Mouse (Mus musculus): ENCODE measurements around the gene Myl10. TPM values are rescaled to one million over a fixed set of nuclear protein-coding genes. Genes with fewer than 3 reads are reported as not detected.

The Myl10 gene
- polyA plus RNA-seq, 1 experiment from 2014 or later: not detected

DNA sequence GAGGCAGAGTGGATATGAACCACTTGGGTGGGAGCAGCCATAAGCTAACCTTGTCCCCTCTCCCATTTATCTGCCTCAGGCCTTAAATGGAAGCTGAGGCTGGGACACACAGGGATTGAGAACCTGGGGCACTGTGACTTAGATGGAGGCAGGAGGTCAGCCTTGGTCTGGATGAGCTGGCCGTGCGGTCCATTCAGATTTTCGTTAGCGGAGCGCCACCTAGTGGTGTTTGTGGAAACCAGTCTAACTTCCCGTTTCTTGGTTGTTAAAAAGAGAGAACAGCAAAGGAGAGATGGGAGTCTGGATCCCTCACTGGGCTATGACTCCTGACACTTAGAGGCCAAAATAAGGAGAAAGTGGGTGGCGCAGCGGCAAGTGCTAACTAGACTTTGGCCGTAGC, 28.4 kb upstream of the Myl10 start:
- WGBS: 5% methylated on average over 9 of the region's 9 CpGs
- no peak for ATAC-seq (replicated peaks; ENCODE audit: low FRiP score, low TSS enrichment, low read depth)
- H3K4me2 ChIP-seq (ENCODE audit: low read length): no peak overlapping the region

DNA sequence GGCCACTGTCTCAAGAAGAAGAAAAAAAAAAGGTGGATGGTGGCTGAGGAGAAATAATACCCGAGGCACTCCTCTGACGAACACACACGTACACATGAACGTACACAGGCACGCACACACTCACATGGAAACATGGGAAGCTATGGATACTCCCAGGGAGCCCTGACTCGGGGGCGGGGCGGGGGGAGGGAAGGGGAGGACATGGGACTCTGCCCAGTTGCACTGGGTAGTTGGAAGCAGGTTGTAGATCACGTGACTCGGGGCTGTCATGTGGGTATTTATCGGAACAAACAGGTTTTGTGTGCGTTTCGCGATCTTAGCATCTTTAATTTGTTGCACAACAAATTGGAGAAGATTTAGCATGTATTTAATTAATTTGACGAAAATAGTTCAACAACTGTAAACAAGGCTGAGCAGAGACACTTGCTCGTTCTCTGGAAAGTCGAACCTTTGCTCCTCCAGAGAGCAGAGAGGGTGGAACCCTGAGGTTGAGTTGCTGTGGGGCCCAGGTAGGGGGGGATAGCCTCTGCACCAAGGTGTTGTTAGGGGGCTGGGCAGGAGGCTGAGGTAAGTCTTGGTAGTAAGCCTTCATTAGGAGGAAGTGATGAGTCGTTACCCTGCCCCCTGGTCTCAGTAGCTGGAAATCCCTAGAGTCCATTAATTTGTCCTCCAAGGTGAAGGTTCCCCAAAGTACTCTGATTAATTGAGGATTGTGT, 16.5 kb upstream of the Myl10 start:
- ATAC-seq (replicated peaks; ENCODE audit: low FRiP score, low TSS enrichment, low read depth): no peak
- H3K9me3 ChIP-seq (ENCODE audit: control insufficient read depth, low read length): 0 out of 2 replicates have a peak, but pooled peaks cover 3% of the 10 kb centered on the region
- H3K36me3 ChIP-seq (ENCODE audit: control insufficient read depth, insufficient read depth, low read length): no peaks in the 10 kb centered on the region
- no peak overlapping the region for H3K4me3 ChIP-seq (ENCODE audit: low read depth, low read length)
- H3K4me2 ChIP-seq (ENCODE audit: low read length): no peak overlapping the region
- no peak overlapping the region for H3K27ac ChIP-seq (ENCODE audit: low read depth)
- H3K4me1 ChIP-seq (replicated peaks; ENCODE audit: control insufficient read depth, insufficient read depth, low read length): no peaks in the 10 kb centered on the region
- no peaks in the 10 kb centered on the region for H3K27me3 ChIP-seq (replicated peaks; ENCODE audit: control insufficient read depth, insufficient read depth, low read length)
- 83% methylated on average over 18 of the region's 18 CpGs for WGBS
- no peak for DNase-seq (ENCODE audit: low spot score)
- no peak overlapping the region for H3K9ac ChIP-seq (ENCODE audit: low read length)

More for the DNA sequence above, 28.4 kb upstream of the Myl10 start:
- Histone ChIP-seq H3K4me1 (replicated peaks; ENCODE audit: control insufficient read depth, insufficient read depth, low read length) (no peaks in the 10 kb centered on the region), H3K27me3 (replicated peaks; ENCODE audit: control insufficient read depth, insufficient read depth, low read length) (no peaks in the 10 kb centered on the region), H3K9ac (ENCODE audit: low read length) (no peak overlapping the region), H3K27ac (ENCODE audit: low read depth) (no peak overlapping the region), H3K36me3 (ENCODE audit: control insufficient read depth, insufficient read depth, low read length) (no peaks in the 10 kb centered on the region), H3K9me3 (ENCODE audit: control insufficient read depth, low read length) (no peaks in the 10 kb centered on the region), H3K4me3 (ENCODE audit: low read depth, low read length) (no peak overlapping the region)
- peak; percentile 88 for DNase-seq (ENCODE audit: low spot score)

DNA sequence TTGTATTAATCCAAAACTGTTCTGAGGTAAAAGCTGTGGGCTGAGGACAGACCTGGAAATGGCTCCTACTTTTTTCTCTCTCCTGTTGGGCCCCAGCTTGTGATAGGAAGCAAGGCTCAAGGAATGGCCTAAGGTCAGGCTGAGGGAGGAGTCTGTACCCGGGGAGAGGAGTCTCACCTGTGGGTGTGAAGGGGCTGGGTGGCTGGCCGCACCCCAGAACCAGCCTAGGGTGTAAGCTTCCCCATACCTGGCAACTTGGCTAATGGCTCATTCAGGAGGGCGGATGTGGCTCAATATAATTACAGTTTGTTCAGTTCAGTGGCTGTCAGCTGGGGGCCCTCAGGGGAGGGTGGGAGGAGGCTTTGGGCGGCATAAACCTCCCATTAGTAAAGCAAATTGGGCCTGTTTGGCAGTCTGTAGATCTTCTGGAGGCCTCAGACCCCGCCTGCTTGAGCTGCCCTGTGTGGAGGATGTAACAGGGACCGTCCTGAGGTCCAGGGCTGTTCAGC, 14.1 kb upstream of the Myl10 start:
- H3K9ac ChIP-seq (ENCODE audit: low read length): no peak overlapping the region
- 0 out of 2 replicates have a peak, but pooled peaks cover 3% of the 10 kb centered on the region for H3K9me3 ChIP-seq (ENCODE audit: control insufficient read depth, low read length)
- no peak overlapping the region for H3K27ac ChIP-seq (ENCODE audit: low read depth)
- H3K36me3 ChIP-seq (ENCODE audit: control insufficient read depth, insufficient read depth, low read length): no peaks in the 10 kb centered on the region
- H3K4me2 ChIP-seq (ENCODE audit: low read length): no peak overlapping the region
- whole genome bisulfite sequencing: 58% methylated on average over 6 of the region's 6 CpGs
- DNase-seq (ENCODE audit: low spot score) (no peak), ATAC-seq (replicated peaks; ENCODE audit: low FRiP score, low TSS enrichment, low read depth) (no peak)
- H3K27me3 ChIP-seq (replicated peaks; ENCODE audit: control insufficient read depth, insufficient read depth, low read length): no peaks in the 10 kb centered on the region
- H3K4me1 ChIP-seq (replicated peaks; ENCODE audit: control insufficient read depth, insufficient read depth, low read length): no peaks in the 10 kb centered on the region
- no peak overlapping the region for H3K4me3 ChIP-seq (ENCODE audit: low read depth, low read length)

DNA sequence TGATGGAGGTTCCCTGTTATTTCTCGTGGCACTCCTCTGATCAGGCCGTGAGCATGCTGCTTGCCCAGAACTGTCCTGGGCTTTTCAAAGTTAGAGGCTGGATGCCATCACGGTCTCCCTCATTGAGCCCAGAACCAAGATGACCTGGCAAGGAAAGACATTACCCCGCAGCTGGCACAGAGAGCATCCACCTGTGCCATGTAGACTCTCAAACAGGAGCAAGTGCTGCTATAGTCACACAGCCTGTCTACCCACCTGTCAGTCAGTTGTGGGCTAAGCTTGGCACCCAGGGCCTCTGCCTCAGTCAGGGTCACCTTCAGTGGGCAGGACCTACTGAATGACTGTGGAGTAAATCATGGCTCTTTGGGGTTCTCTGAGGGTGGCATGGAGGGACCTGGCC, 6.6 kb upstream of the Myl10 start:
- Histone ChIP-seq H3K36me3 (ENCODE audit: control insufficient read depth, insufficient read depth, low read length) (no peaks in the 10 kb centered on the region), H3K4me3 (ENCODE audit: low read depth, low read length) (no peak overlapping the region), H3K9ac (ENCODE audit: low read length) (no peak overlapping the region), H3K4me2 (ENCODE audit: low read length) (no peak overlapping the region), H3K27me3 (replicated peaks; ENCODE audit: control insufficient read depth, insufficient read depth, low read length) (no peaks in the 10 kb centered on the region), H3K27ac (ENCODE audit: low read depth) (no peak overlapping the region), H3K4me1 (replicated peaks; ENCODE audit: control insufficient read depth, insufficient read depth, low read length) (no peaks in the 10 kb centered on the region), H3K9me3 (ENCODE audit: control insufficient read depth, low read length) (no peaks in the 10 kb centered on the region)
- WGBS: 94% methylated on average over 4 of the region's 4 CpGs
- ATAC-seq (replicated peaks; ENCODE audit: low FRiP score, low TSS enrichment, low read depth): no peak
- DNase-seq (ENCODE audit: low spot score): no peak

DNA sequence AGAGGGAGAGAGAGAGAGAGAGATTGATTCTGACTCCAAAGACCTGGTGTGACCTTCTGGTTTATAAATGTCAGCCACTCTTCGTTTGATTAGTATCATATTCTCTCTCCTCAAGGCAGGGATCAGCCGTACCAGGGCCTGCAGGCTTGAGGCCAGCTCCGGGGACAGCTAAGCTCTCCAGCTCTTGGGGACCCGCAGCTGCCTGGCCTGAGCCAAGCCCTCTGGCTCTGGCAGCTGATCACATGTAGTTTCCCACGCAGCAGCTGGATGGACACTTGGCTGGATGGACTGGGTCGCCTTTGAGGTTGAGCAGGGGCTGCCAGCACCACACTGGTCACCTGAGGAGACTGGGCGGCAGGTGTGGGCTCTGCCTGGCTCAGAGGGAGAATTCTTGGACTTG, 5.4 kb upstream of the Myl10 start:
- Histone ChIP-seq H3K4me1 (replicated peaks; ENCODE audit: control insufficient read depth, insufficient read depth, low read length) (no peaks in the 10 kb centered on the region), H3K9me3 (ENCODE audit: control insufficient read depth, low read length) (no peaks in the 10 kb centered on the region), H3K4me3 (ENCODE audit: low read depth, low read length) (no peak overlapping the region), H3K27ac (ENCODE audit: low read depth) (no peak overlapping the region), H3K4me2 (ENCODE audit: low read length) (no peak overlapping the region), H3K36me3 (ENCODE audit: control insufficient read depth, insufficient read depth, low read length) (no peaks in the 10 kb centered on the region), H3K27me3 (replicated peaks; ENCODE audit: control insufficient read depth, insufficient read depth, low read length) (no peaks in the 10 kb centered on the region), H3K9ac (ENCODE audit: low read length) (no peak overlapping the region)
- DNase-seq (ENCODE audit: low spot score) (no peak), ATAC-seq (replicated peaks; ENCODE audit: low FRiP score, low TSS enrichment, low read depth) (no peak)
- WGBS: 57% methylated on average over 7 of the region's 7 CpGs

DNA sequence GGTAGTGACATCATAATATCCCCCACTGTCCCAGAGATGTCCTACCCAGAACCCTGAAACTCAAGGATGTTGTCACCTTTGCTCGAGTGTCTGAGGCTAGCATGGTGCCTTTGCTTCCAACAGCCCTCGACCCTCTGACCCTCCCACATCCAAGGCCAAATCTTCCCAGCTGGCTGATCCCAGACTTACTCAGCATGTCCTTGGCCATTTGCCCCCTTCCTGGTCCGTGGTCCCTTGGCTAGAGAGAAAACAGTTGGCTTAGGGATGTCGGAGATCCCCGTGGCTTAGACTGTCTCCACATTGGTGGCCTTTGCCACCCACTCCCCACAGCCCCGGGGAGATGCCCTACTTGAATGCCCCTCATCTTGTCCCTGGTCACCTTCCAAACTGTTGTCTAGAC, 4.1 kb upstream of the Myl10 start:
- Histone ChIP-seq H3K4me1 (replicated peaks; ENCODE audit: control insufficient read depth, insufficient read depth, low read length) (no peaks in the 10 kb centered on the region), H3K9me3 (ENCODE audit: control insufficient read depth, low read length) (no peaks in the 10 kb centered on the region), H3K9ac (ENCODE audit: low read length) (no peak overlapping the region), H3K27ac (ENCODE audit: low read depth) (no peak overlapping the region), H3K4me3 (ENCODE audit: low read depth, low read length) (no peak overlapping the region), H3K36me3 (ENCODE audit: control insufficient read depth, insufficient read depth, low read length) (no peaks in the 10 kb centered on the region), H3K27me3 (replicated peaks; ENCODE audit: control insufficient read depth, insufficient read depth, low read length) (no peaks in the 10 kb centered on the region), H3K4me2 (ENCODE audit: low read length) (no peak overlapping the region)
- WGBS: 68% methylated on average over 6 of the region's 6 CpGs
- ATAC-seq (replicated peaks; ENCODE audit: low FRiP score, low TSS enrichment, low read depth) (no peak), DNase-seq (ENCODE audit: low spot score) (no peak)

DNA sequence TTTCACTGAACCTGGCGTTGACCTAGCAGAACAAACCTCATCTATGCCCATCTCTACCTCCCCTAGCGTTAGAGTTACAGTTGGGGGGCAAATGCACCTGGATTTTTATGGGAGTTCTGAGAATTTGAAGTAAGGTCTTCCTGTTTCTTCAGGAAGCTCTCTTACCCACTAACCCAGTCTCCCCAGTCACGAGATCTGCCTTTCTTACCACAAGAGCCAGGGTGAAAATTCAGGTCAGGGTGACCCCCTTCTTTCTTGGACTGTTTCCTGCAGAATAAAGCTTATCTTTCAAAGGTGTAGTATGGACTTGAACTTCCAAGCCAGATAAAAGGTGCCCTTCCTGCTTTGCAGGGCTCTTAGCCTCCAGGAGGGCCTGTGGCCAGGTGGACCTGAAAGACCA, 1.8 kb upstream of the Myl10 start:
- Histone ChIP-seq H3K4me2 (ENCODE audit: low read length) (no peak overlapping the region), H3K4me1 (replicated peaks; ENCODE audit: control insufficient read depth, insufficient read depth, low read length) (no peaks in the 10 kb centered on the region), H3K27ac (ENCODE audit: low read depth) (no peak overlapping the region), H3K36me3 (ENCODE audit: control insufficient read depth, insufficient read depth, low read length) (no peaks in the 10 kb centered on the region), H3K9me3 (ENCODE audit: control insufficient read depth, low read length) (no peaks in the 10 kb centered on the region), H3K27me3 (replicated peaks; ENCODE audit: control insufficient read depth, insufficient read depth, low read length) (no peaks in the 10 kb centered on the region), H3K9ac (ENCODE audit: low read length) (no peak overlapping the region), H3K4me3 (ENCODE audit: low read depth, low read length) (no peak overlapping the region)
- ATAC-seq (replicated peaks; ENCODE audit: low FRiP score, low TSS enrichment, low read depth) (no peak), DNase-seq (ENCODE audit: low spot score) (no peak)
- WGBS: 70% methylated on average over 3 of the region's 3 CpGs

DNA sequence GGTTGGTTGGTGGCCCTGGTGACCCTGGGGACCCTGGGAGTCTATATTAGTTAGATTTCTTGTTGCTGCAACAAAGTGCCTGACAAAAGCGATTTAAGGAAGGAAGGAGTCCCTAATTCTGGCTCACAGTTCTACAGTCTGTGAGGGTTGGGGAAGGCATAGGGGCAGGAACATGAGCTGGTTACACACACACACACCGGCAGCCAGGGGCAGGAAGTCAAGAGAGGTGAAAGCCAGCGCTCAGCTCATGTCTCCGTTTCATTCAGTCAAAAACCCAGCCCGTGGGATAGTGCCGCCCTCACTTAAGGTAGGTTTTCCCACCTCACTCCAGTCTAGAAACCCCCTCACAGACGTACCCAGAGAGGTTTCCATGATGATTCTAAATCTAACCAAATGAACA, 472 bp downstream of the Myl10 start:
- Histone ChIP-seq H3K4me2 (ENCODE audit: low read length) (no peak overlapping the region), H3K27ac (ENCODE audit: low read depth) (no peak overlapping the region), H3K4me3 (ENCODE audit: low read depth, low read length) (no peak overlapping the region), H3K9ac (ENCODE audit: low read length) (no peak overlapping the region), H3K36me3 (ENCODE audit: control insufficient read depth, insufficient read depth, low read length) (no peaks in the 10 kb centered on the region), H3K4me1 (replicated peaks; ENCODE audit: control insufficient read depth, insufficient read depth, low read length) (no peaks in the 10 kb centered on the region), H3K9me3 (ENCODE audit: control insufficient read depth, low read length) (no peaks in the 10 kb centered on the region), H3K27me3 (replicated peaks; ENCODE audit: control insufficient read depth, insufficient read depth, low read length) (no peaks in the 10 kb centered on the region)
- DNase-seq (ENCODE audit: low spot score) (no peak), ATAC-seq (replicated peaks; ENCODE audit: low FRiP score, low TSS enrichment, low read depth) (no peak)
- WGBS: 77% methylated on average over 7 of the region's 7 CpGs

DNA sequence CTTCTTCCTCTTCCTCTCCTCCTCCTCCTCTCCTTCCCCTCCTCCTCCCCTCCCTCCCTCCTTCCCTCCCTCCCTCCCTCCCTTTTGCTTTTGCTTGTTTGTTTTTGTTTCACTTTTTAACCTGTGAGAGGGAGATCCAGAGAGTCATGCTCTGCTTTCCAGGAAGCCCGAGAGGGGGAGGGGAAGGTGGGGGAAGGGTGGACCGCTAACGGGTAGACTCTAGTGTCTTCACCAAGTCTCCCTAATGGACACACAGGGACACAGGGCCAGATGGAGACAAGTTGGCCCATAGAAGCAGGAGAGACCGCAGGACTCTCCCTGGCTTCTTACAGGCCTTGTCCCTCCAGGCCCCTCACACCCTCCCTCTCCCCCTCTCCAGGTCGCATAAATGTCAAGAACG, 2.0 kb downstream of the Myl10 start:
- H3K27me3 ChIP-seq (replicated peaks; ENCODE audit: control insufficient read depth, insufficient read depth, low read length): no peaks in the 10 kb centered on the region
- H3K9ac ChIP-seq (ENCODE audit: low read length): no peak overlapping the region
- H3K4me1 ChIP-seq (replicated peaks; ENCODE audit: control insufficient read depth, insufficient read depth, low read length): no peaks in the 10 kb centered on the region
- no peak overlapping the region for H3K27ac ChIP-seq (ENCODE audit: low read depth)
- no peaks in the 10 kb centered on the region for H3K36me3 ChIP-seq (ENCODE audit: control insufficient read depth, insufficient read depth, low read length)
- no peak overlapping the region for H3K4me2 ChIP-seq (ENCODE audit: low read length)
- no peak for DNase-seq (ENCODE audit: low spot score)
- WGBS: 55% methylated on average over 6 of the region's 6 CpGs
- H3K4me3 ChIP-seq (ENCODE audit: low read depth, low read length): no peak overlapping the region
- no peaks in the 10 kb centered on the region for H3K9me3 ChIP-seq (ENCODE audit: control insufficient read depth, low read length)
- ATAC-seq (replicated peaks; ENCODE audit: low FRiP score, low TSS enrichment, low read depth): no peak

All from intestine, embryonic 14.5 days (tissue).